In genomic region chr2:167425407-167425806, GRCm38 (mm10) we compare ENCODE assay signal across 32 mouse cellular contexts. TPM values are rescaled to one million over a fixed set of nuclear protein-coding genes. Genes with fewer than 3 reads are reported as not detected.
DNase-seq lines count a peak whose midpoint lies in the region; ATAC-seq lines count a peak whose summit lies in the region.
"Had no signal": no experiment of that assay in that cellular context is flagged by ENCODE, and none has a peak within 500 bp of the region (broad histone marks: within the 10 kb centered on the region; RNA-seq: fewer than 3 reads in every experiment).

No protein-coding gene starts in this region.

- WGBS in heart, embryonic 11.5 days (ENCODE audit: insufficient replicate concordance), result 67% methylated on average over 6 of the region's 6 CpGs
- 60% methylated on average over 6 of the region's 6 CpGs for WGBS in liver, embryonic 15.5 days (ENCODE audit: insufficient replicate concordance)

- no peaks in the 10 kb centered on the region for H3K9me3 ChIP-seq in heart, embryonic 11.5 days (replicated peaks; ENCODE audit: control insufficient read depth, low read length)
- H3K9me3 ChIP-seq in liver, embryonic 15.5 days (replicated peaks), result no peaks in the 10 kb centered on the region
- H3K9me3 ChIP-seq: embryonic facial prominence, embryonic 13.5 days; G1E; heart, embryonic 13.5 days; hindbrain, embryonic 15.5 days; neural tube, embryonic 12.5 days had no signal

- H3K27ac ChIP-seq in heart, embryonic 11.5 days (ENCODE audit: low read depth, low read length), result no peak overlapping the region
- peak overlapping the region; percentile 97 for H3K27ac ChIP-seq in liver, embryonic 15.5 days (replicated peaks)
- H3K27ac ChIP-seq: embryonic facial prominence, embryonic 13.5 days; gastrocnemius, adult 2 months; heart, adult 2 months; heart, embryonic 13.5 days; hindbrain, embryonic 15.5 days; neural tube, embryonic 12.5 days had no signal

- peaks cover 15% of the 10 kb centered on the region for H3K36me3 ChIP-seq in heart, embryonic 11.5 days (ENCODE audit: control insufficient read depth, insufficient read depth, low read length)
- peaks cover 64% of the 10 kb centered on the region for H3K36me3 ChIP-seq in liver, embryonic 15.5 days (replicated peaks)

- H3K9ac ChIP-seq in heart, embryonic 11.5 days (ENCODE audit: low read depth, low read length), result peak overlapping the region; percentile 52; the same call in 1 of the 2 replicates
- no peak overlapping the region for H3K9ac ChIP-seq in liver, embryonic 15.5 days
- H3K9ac ChIP-seq: embryonic facial prominence, embryonic 13.5 days; heart, embryonic 13.5 days; hindbrain, embryonic 15.5 days; neural tube, embryonic 12.5 days had no signal

- H3K27me3 ChIP-seq in heart, embryonic 11.5 days (ENCODE audit: control insufficient read depth, insufficient read depth, low read length), result no peaks in the 10 kb centered on the region
- H3K27me3 ChIP-seq in liver, embryonic 15.5 days, result no peaks in the 10 kb centered on the region
- H3K27me3 ChIP-seq: embryonic facial prominence, embryonic 13.5 days; heart, embryonic 13.5 days; hindbrain, embryonic 15.5 days; neural tube, embryonic 12.5 days had no signal

- DNase-seq in heart, adult 11 months, result no peak
- DNase-seq in liver, result no peak
- DNase-seq in left cerebral cortex, adult 8-10 months (ENCODE audit: low spot score in 2 of 2), result no peak
- no peak for DNase-seq in layer of hippocampus, adult 18-20 months (ENCODE audit: low spot score in 2 of 2)
- DNase-seq: adrenal gland, postnatal 14 days; cerebellum, adult 11 months; cerebellum, adult 9-11 months; gastrocnemius, adult 2 months; gastrocnemius, postnatal 36 days; heart, adult 2 months; heart, postnatal 10 days; kidney, adult 2 months; kidney, postnatal 36 days; layer of hippocampus, adult 9-11 months; lung, adult 2 months; lung, postnatal 10 days; right cerebral cortex, adult 18-20 months; thymus, adult 18-20 months; thymus, postnatal 25 days had no signal

- no peak for ATAC-seq in heart, embryonic 11.5 days (replicated peaks; ENCODE audit: insufficient number of reproducible peaks, low FRiP score, low TSS enrichment)
- ATAC-seq in liver, embryonic 15.5 days (ENCODE audit: insufficient read depth), result no peak
- 0 out of 2 replicates have a peak, but pooled peaks have one; percentile 18 for ATAC-seq in megakaryocyte-erythroid progenitor cell, adult 5-6 weeks (replicated peaks; ENCODE audit: low FRiP score, low TSS enrichment, poor library complexity, severe bottlenecking)
- ATAC-seq: forebrain, embryonic 16.5 days; inflammation-experienced regulatory T-cells, adult 6 months had no signal

- peaks cover 12% of the 10 kb centered on the region for H3K4me1 ChIP-seq in heart, embryonic 11.5 days (ENCODE audit: control insufficient read depth, insufficient read depth, low read length)
- peaks cover 78% of the 10 kb centered on the region for H3K4me1 ChIP-seq in liver, embryonic 15.5 days (replicated peaks)

- H3K4me2 ChIP-seq in heart, embryonic 11.5 days, result no peak overlapping the region
- H3K4me2 ChIP-seq in liver, embryonic 15.5 days, result no peak overlapping the region
- H3K4me2 ChIP-seq: embryonic facial prominence, embryonic 13.5 days; heart, embryonic 13.5 days; hindbrain, embryonic 15.5 days; midbrain, embryonic 11.5 days; neural tube, embryonic 12.5 days had no signal

- H3K4me3 ChIP-seq in heart, embryonic 11.5 days (ENCODE audit: low read depth, low read length), result no peak overlapping the region
- no peak overlapping the region for H3K4me3 ChIP-seq in liver, embryonic 15.5 days (replicated peaks)
- H3K4me3 ChIP-seq: embryonic facial prominence, embryonic 13.5 days; erythroblast, embryonic 14.5 days; gastrocnemius, adult 2 months; heart, adult 2 months; heart, embryonic 13.5 days; hindbrain, embryonic 15.5 days; myocyte; neural tube, embryonic 12.5 days had no signal

RNA-seq across cellular contexts. Expression of gene Slc9a8, which starts 3.9 kb away (rescaled TPM):
- 19.9 and 21.6 TPM in 2 replicates for polyA plus RNA-seq in heart, embryonic 11.5 days (2014; fragmentation: Nextera tagmentation; extraction: Ambion mirVana)
- 12.7 and 15.2 TPM in 2 replicates for polyA plus RNA-seq in liver, embryonic 15.5 days (2015; fragmentation: Nextera tagmentation; extraction: Ambion mirVana)
- 46.2 and 48.6 TPM in 2 replicates for total RNA-seq in megakaryocyte-erythroid progenitor cell, adult 5-6 weeks (2014; fragmentation: Nextera tagmentation)
- total RNA-seq in megakaryocyte-erythroid progenitor cell, adult 5-6 weeks (2017), result 20.5 and 28.3 TPM in 2 replicates
- total RNA-seq in left cerebral cortex, adult 8-10 months (2022), result 10 to 100 TPM; 34.4 to 38.7 (median 35.1) TPM
- total RNA-seq in layer of hippocampus, adult 18-20 months (2021), result 10 to 100 TPM; 28.9 to 29.9 TPM
